Mouse (Mus musculus) myocyte (in vitro differentiated cells): ENCODE measurements at regions not wholly inside any gene's neighbourhood (a gene's known extent, or its start where the extent isn't known, plus 50 kb on each side); places are given as distances from the start of the nearest gene placed in this dataset.
"Not testable (repeated sequence)": the region's sequence is repeated elsewhere in the genome, so short reads cannot be mapped to it uniquely, and the experiment has no call there.

Experiments used
- H3K27me3 ChIP-seq: one replicate; pipeline ENCODE4 v1.6.1; 2011; ENCODE audit not compliant: control insufficient read depth, insufficient read depth, insufficient read length
- H3K36me3 ChIP-seq: one replicate; pipeline ENCODE4 v1.6.1; 2011; ENCODE audit not compliant: control insufficient read depth, insufficient read depth
- H3K4me2 ChIP-seq: one replicate; pipeline ENCODE4 v1.6.1; 2011; ENCODE audit warnings: low read depth, control low read depth
- H3K4me3 ChIP-seq: one replicate; pipeline ENCODE4 v1.5.1; 2011; ENCODE audit warnings: mild to moderate bottlenecking, control low read depth, moderate library complexity
- H3K79me2 ChIP-seq: one replicate; pipeline ENCODE4 v1.6.1; 2011; ENCODE audit not compliant: control insufficient read depth, insufficient read depth
- H3ac ChIP-seq: one replicate; pipeline ENCODE4 v1.6.1; 2011; ENCODE audit not compliant: control insufficient read depth, insufficient read length
- CEBPB ChIP-seq: IDR thresholded peaks from 2 replicates; pipeline ENCODE4 v1.6.1; 2011; ENCODE audit warnings: mild to moderate bottlenecking, moderate library complexity; ENCODE audit not compliant: poor library complexity, insufficient read depth, severe bottlenecking
- E2F4 ChIP-seq: IDR thresholded peaks from one replicate; pipeline ENCODE4 v1.6.1; 2011; ENCODE audit warnings: mild to moderate bottlenecking, control low read depth, moderate library complexity; ENCODE audit not compliant: insufficient read depth
- MAX ChIP-seq: IDR thresholded peaks from one replicate; pipeline ENCODE4 v1.6.1; 2011; ENCODE audit warnings: low read depth, mild to moderate bottlenecking, control low read depth
- MYOD1 ChIP-seq, 3 experiments: IDR thresholded peaks; one replicate each; pipeline ENCODE4 v1.6.1; 2011; ENCODE audit warnings: control low read depth in 2 of 3, low read depth in 2 of 3, mild to moderate bottlenecking in 2 of 3, moderate library complexity in 1 of 3; ENCODE audit not compliant: insufficient read length in 2 of 3, control insufficient read depth in 1 of 3
- MYOG ChIP-seq, 3 experiments: IDR thresholded peaks; one replicate each; pipeline ENCODE4 v1.6.1; 2011; ENCODE audit warnings: control low read depth in 2 of 3, low read depth in 2 of 3, mild to moderate bottlenecking in 2 of 3; ENCODE audit not compliant: insufficient read length in 2 of 3, control insufficient read depth in 1 of 3, insufficient read depth in 1 of 3
- POLR2A ChIP-seq: IDR thresholded peaks from one replicate; pipeline ENCODE4 v1.6.1; 2011; ENCODE audit warnings: low read depth, mild to moderate bottlenecking, control low read depth, moderate library complexity; ENCODE audit not compliant: insufficient read length
- POLR2AphosphoS2 ChIP-seq: IDR thresholded peaks from one replicate; pipeline ENCODE4 v1.6.1; 2011; ENCODE audit warnings: low read depth, control low read depth; ENCODE audit not compliant: insufficient read length
- REST ChIP-seq: IDR thresholded peaks from one replicate; pipeline ENCODE4 v1.6.1; 2011; ENCODE audit warnings: mild to moderate bottlenecking, control low read depth, moderate library complexity; ENCODE audit not compliant: insufficient read depth, insufficient read length
- SRF ChIP-seq: IDR thresholded peaks from one replicate; pipeline ENCODE4 v1.6.1; 2011; ENCODE audit warnings: low read depth; ENCODE audit not compliant: control insufficient read depth, insufficient read length
- TCF12 ChIP-seq: IDR thresholded peaks from one replicate; pipeline ENCODE4 v1.6.1; 2011; ENCODE audit warnings: mild to moderate bottlenecking, control low read depth; ENCODE audit not compliant: poor library complexity, insufficient read depth, severe bottlenecking
- TCF3 ChIP-seq: IDR thresholded peaks from one replicate; pipeline ENCODE4 v1.6.1; 2011; ENCODE audit warnings: low read depth, control low read depth; ENCODE audit not compliant: insufficient read length
- USF1 ChIP-seq: IDR thresholded peaks from one replicate; pipeline ENCODE4 v1.6.1; 2011; ENCODE audit warnings: low read depth, mild to moderate bottlenecking, control low read depth, moderate library complexity

- no peak overlapping the region for H3K4me2 ChIP-seq
- no peaks in the 10 kb centered on the region for H3K36me3 ChIP-seq
- no peaks in the 10 kb centered on the region for H3K27me3 ChIP-seq
- no peak overlapping the region for H3K4me3 ChIP-seq
- no peaks in the 10 kb centered on the region for H3K79me2 ChIP-seq
- TF ChIP-seq SRF (no peak), MYOG (IDR thresholded peaks at IDR 0.05; ENCODE audit: control insufficient read depth in 1 of 3, insufficient read depth in 1 of 3, insufficient read length in 2 of 3, low read depth in 2 of 3) (no peak), USF1 (no peak), POLR2A (no peak), TCF3 (no peak), MAX (no peak)
- no peak overlapping the region for H3ac ChIP-seq
These were observed 254.4 kb upstream of the Gm6793 start for GRCm38 (mm10) chr8:112269214-112269566.

GRCm38 (mm10) chr8:112268544-112269213 lies 253.8 kb upstream of the Gm6793 start:
- no peak overlapping the region for H3ac ChIP-seq
- TF ChIP-seq MYOD1 (IDR thresholded peaks at IDR 0.05; ENCODE audit: control insufficient read depth in 1 of 3, insufficient read length in 2 of 3, low read depth in 2 of 3) (no peak), MYOG (IDR thresholded peaks at IDR 0.05; ENCODE audit: control insufficient read depth in 1 of 3, insufficient read depth in 1 of 3, insufficient read length in 2 of 3, low read depth in 2 of 3) (no peak), E2F4 (no peak), TCF3 (no peak), CEBPB (no peak), MAX (no peak), TCF12 (no peak), SRF (no peak), POLR2AphosphoS2 (no peak), POLR2A (no peak)
- no peaks in the 10 kb centered on the region for H3K79me2 ChIP-seq
- no peaks in the 10 kb centered on the region for H3K36me3 ChIP-seq
- no peaks in the 10 kb centered on the region for H3K27me3 ChIP-seq
- H3K4me2 ChIP-seq = no peak overlapping the region
- H3K4me3 ChIP-seq = no peak overlapping the region

- Histone ChIP-seq H3K36me3 (no peaks in the 10 kb centered on the region), H3K79me2 (no peaks in the 10 kb centered on the region), H3ac (no peak overlapping the region), H3K27me3 (no peaks in the 10 kb centered on the region), H3K4me2 (no peak overlapping the region), H3K4me3 (no peak overlapping the region)
- TF ChIP-seq REST (no peak), E2F4 (no peak), MYOG (IDR thresholded peaks at IDR 0.05; ENCODE audit: control insufficient read depth in 1 of 3, insufficient read depth in 1 of 3, insufficient read length in 2 of 3, low read depth in 2 of 3) (no peak), SRF (no peak), USF1 (no peak), POLR2A (no peak), TCF12 (no peak), POLR2AphosphoS2 (no peak), MYOD1 (IDR thresholded peaks at IDR 0.05; ENCODE audit: control insufficient read depth in 1 of 3, insufficient read length in 2 of 3, low read depth in 2 of 3) (no peak), MAX (no peak), TCF3 (no peak), CEBPB (no peak)
These were observed 243.2 kb upstream of the Gm6793 start for GRCm38 (mm10) chr8:112257922-112258475.

- H3K4me3 ChIP-seq = no peak overlapping the region
- H3ac ChIP-seq = no peak overlapping the region
- H3K36me3 ChIP-seq = no peaks in the 10 kb centered on the region
- H3K79me2 ChIP-seq = no peaks in the 10 kb centered on the region
- H3K4me2 ChIP-seq = no peak overlapping the region
- no peak for TF ChIP-seq SRF
- no peak for TF ChIP-seq POLR2A
- no peak for TF ChIP-seq MYOG (IDR thresholded peaks at IDR 0.05; ENCODE audit: control insufficient read depth in 1 of 3, insufficient read depth in 1 of 3, insufficient read length in 2 of 3, low read depth in 2 of 3)
- TF ChIP-seq E2F4 = no peak
- no peak for TF ChIP-seq MYOD1 (IDR thresholded peaks at IDR 0.05; ENCODE audit: control insufficient read depth in 1 of 3, insufficient read length in 2 of 3, low read depth in 2 of 3)
- no peak for TF ChIP-seq CEBPB
- no peak for TF ChIP-seq TCF3
- TF ChIP-seq MAX = no peak
- no peak for TF ChIP-seq TCF12
- TF ChIP-seq REST = no peak
- no peak for TF ChIP-seq POLR2AphosphoS2
- no peak for TF ChIP-seq USF1
- no peaks in the 10 kb centered on the region for H3K27me3 ChIP-seq
These were observed 242.6 kb upstream of the Gm6793 start for GRCm38 (mm10) chr8:112257311-112257894.

GRCm38 (mm10) chr8:112246629-112247028 lies 231.8 kb upstream of the Gm6793 start:
- not testable (repeated sequence) for H3ac ChIP-seq, H3K4me2 ChIP-seq, H3K36me3 ChIP-seq, H3K4me3 ChIP-seq, H3K27me3 ChIP-seq, H3K79me2 ChIP-seq
